Mouse (Mus musculus) C2C12 (cell line): ENCODE results near the gene Arx.

Experiments used
- CEBPB ChIP-seq: IDR thresholded peaks from one replicate; pipeline ENCODE4 v1.6.1; 2011; ENCODE audit warnings: low read depth, mild to moderate bottlenecking, control low read depth, moderate library complexity
- CTCF ChIP-seq: IDR thresholded peaks from one replicate; pipeline ENCODE4 v1.5.1; 2011; ENCODE audit not compliant: control insufficient read depth, insufficient read depth, insufficient read length
- FOSL1 ChIP-seq: IDR thresholded peaks from one replicate; pipeline ENCODE4 v1.8.0; 2011; ENCODE audit warnings: mild to moderate bottlenecking, low read length; ENCODE audit not compliant: poor library complexity, insufficient read depth, severe bottlenecking
- MAX ChIP-seq: IDR thresholded peaks from one replicate; pipeline ENCODE4 v1.6.1; 2011; ENCODE audit warnings: mild to moderate bottlenecking, control low read depth
- MYOG ChIP-seq: IDR thresholded peaks from one replicate; pipeline ENCODE4 v1.6.1; 2011; ENCODE audit not compliant: control insufficient read depth, insufficient read length; ENCODE audit errors: extremely low read depth
- USF1 ChIP-seq: IDR thresholded peaks from one replicate; pipeline ENCODE4 v1.6.1; 2011; ENCODE audit warnings: low read depth, mild to moderate bottlenecking, control low read depth, moderate library complexity

- TF ChIP-seq CEBPB (no peak), CTCF (no peak), MYOG (no peak), USF1 (no peak), FOSL1 (no peak), MAX (no peak)
Observed at GRCm38 (mm10) chrX:93251329-93251728, 34.9 kb upstream of the Arx start.
